Mouse (Mus musculus): ENCODE results near the gene Gosr2. TPM values are rescaled to one million over a fixed set of nuclear protein-coding genes. Genes with fewer than 3 reads are reported as not detected.
"Not testable (repeated sequence)": the region's sequence is repeated elsewhere in the genome, so short reads cannot be mapped to it uniquely, and the experiment has no call there.

The Gosr2 gene
- polyA plus RNA-seq, 1 experiment = 76.2 TPM

GRCm38 (mm10) chr11:103691036-103691435 is 6.7 kb downstream of the Gosr2 start:
- DNase-seq (ENCODE audit: low spot score) = no peak

GRCm38 (mm10) chr11:103688980-103689378 is 8.7 kb downstream of the Gosr2 start:
- DNase-seq (ENCODE audit: low spot score) = no peak

GRCm38 (mm10) chr11:103688271-103688979 is 9.3 kb downstream of the Gosr2 start:
- no peak for DNase-seq (ENCODE audit: low spot score)

- no peak for DNase-seq (ENCODE audit: low spot score)
Observed at GRCm38 (mm10) chr11:103686706-103687105, 11.0 kb downstream of the Gosr2 start.

- no peak for DNase-seq (ENCODE audit: low spot score)
Observed at GRCm38 (mm10) chr11:103685261-103685736, 12.4 kb downstream of the Gosr2 start.

GRCm38 (mm10) chr11:103683667-103684334 is 13.9 kb downstream of the Gosr2 start:
- DNase-seq (ENCODE audit: low spot score) = no peak

DNA sequence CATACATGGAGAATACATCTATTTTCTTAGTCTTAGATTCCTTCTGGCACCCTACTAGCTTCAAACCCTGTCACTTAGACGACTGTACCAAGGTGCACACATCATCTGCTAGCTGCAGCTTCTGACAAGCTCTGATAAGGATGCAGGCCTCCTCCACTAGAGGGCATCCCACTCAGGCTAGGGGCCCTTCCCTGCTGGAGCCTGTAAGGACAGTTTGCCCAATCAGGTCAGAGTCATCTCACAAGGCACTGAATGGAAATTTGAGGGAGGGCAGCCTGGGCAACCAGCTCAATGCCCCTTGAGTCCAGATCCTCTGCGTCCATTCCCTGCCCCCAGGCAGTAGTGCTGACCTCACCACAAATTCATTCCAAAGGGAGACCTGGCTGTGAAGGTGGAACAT is 20.7 kb downstream of the Gosr2 start:
- not testable (repeated sequence) for DNase-seq (ENCODE audit: low spot score)

DNA sequence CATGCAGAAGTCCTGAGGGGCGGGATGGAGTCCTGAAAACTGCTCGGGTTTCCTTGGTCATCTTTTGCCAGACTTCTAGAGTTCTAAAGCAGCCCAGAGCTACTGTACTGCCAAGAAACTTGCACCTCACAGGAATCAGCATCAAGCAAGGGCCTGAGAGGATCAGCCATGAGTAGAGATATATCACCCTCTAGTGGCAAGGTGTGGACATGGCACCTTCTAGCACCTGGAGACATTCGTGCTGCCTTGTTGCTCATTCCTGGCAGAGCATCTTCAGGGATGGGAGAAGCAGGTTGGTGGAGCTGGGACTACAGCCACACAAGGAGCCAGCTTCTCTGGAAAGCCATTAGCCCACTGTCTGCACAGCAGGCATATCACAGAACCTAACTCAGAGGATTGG is 22.1 kb downstream of the Gosr2 start:
- DNase-seq (ENCODE audit: low spot score) = no peak

DNA sequence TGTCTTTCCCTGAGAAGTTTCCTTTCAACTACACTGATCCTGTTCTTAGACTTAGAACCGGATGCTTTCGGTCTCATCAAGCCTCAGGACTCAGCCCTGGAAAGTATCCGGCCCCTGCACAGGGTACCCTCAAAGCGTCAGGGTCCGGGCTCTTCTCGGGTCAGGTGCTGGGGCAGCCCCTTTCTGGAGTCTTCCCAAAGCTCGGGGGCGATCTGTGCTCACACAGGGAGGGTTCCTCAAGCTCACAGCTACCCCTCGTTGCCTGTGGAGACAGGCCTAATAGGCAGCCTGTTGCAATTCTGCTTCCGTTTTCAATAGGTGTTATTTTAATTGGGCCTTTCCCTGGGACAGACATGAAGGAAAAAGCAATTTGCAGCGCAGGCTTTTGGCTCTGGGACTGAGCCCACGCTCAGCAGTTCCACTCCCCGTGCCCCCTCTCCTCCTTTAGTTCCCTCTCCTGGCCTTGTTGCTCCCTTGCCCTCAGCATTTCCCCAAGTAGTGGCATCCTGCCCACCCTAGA is 30.7 kb downstream of the Gosr2 start:
- DNase-seq (ENCODE audit: low spot score) = no peak

GRCm38 (mm10) chr11:103666181-103666906 is 31.4 kb downstream of the Gosr2 start:
- no peak for DNase-seq (ENCODE audit: low spot score)

DNA sequence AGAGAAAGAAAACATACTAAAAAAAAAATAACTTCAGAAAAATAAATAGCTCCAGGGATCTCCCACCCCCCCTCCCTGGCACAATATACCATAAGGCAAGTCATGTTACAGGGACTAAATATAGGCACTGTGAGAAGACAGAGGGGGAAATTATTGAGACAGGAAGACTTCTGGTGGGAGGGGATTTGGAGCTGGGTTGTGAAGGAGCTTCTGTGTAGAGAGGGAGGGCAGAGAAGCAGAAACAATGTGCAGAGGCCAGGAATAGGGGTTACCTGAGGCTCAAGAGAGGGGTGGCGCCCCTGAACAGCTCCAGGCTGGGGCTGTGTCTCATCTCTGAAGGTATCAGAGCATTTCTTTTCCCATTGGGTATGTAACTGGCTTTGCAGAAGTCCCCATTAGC is 32.0 kb downstream of the Gosr2 start:
- no peak for DNase-seq (ENCODE audit: low spot score)

DNA sequence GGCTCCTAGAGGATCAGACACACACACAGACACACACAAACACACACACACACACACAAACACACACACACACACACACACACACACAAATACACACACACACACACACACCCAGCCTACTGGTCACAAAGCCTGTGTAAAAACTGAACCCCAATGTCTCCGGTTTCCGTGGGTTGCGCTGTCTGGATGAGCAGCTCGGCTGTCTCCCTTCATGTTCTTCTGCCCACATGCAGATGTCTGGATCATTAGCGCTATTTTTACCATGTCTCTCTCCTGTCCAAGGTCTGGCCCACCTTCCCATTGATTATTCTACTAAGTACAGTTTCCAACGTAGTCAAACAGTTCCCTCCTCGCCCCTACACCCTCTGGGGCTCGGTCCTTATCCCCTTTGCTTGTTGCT is 34.6 kb downstream of the Gosr2 start:
- DNase-seq (ENCODE audit: low spot score) = no peak

DNA sequence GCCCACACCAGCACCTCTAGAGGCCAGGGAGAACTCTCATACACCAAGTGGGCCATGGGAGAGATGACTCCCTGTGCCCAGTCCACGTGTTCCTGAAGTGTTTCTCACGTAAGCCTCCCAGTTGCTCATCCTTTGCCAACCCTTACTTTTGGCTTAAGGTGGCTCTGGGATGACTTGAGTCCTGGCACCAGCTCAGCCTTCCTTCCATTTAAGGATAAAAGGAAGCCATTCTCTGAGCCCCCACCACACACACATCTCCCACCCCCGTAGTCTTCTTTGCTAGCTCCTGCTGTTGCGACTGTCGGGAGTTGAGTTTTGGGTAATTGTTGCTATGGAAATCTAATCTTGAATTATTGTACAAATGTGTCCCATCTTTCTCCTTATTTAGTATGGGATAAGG is 35.2 kb downstream of the Gosr2 start:
- DNase-seq (ENCODE audit: low spot score) = no peak

DNA sequence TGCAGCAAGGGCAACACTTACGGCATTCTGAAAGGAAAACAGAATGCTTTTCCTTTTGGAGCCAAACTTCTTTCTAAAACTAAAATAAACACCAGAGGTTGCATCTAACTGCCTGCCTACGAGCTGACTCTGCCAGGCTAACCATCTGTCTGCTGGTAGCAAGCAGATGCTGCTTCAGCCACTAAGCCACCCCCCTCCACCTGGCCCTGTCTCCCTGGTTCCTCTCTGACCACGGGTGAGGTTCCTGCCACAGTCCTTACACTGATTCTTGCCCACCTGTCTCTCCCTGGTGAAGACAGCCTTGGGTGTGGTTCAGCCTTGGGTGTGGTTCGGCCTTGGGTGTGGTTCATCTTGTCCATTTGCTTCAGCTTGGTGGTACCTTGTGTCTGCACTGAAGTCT is 35.8 kb downstream of the Gosr2 start:
- no peak for DNase-seq (ENCODE audit: low spot score)

DNA sequence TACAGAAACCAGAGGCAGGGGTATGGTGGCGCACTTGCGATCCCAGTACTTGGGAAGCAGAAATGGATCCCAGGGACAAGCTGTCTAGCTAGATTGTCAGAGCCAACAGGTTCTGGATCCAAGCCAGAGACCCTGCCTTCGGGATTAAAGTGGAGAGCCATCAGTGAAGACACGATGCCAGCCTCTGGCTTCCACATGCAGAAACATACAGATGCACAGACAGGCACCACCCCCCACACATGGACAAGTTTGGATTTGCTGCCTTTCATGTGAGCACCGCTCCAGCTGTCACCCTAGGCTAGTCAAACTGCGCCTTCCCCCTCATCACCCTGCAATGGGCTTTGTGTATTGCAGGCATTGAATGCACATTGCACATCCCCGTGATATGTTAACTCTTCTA is 39.5 kb downstream of the Gosr2 start:
- no peak for DNase-seq (ENCODE audit: low spot score)

DNA sequence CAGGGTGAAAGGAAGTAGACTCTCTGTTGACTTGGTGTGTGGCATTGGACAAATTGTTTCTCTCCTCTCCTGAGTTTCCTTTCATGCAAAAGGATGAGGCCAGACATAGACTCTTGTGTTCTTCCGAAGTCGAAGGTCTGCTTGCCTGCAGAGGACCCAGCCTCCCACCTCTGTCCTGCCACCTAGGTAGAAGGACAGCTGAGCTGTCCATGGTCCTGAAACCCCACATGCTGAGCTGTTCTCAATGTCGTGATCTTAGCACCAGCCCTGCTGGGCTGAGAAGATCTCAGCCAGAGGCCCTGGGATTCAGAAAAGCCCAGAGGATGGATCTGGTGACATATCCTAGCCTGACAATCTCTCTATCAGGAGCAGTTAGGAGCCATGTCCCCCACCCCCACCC is 41.2 kb downstream of the Gosr2 start:
- DNase-seq (ENCODE audit: low spot score) = no peak

DNA sequence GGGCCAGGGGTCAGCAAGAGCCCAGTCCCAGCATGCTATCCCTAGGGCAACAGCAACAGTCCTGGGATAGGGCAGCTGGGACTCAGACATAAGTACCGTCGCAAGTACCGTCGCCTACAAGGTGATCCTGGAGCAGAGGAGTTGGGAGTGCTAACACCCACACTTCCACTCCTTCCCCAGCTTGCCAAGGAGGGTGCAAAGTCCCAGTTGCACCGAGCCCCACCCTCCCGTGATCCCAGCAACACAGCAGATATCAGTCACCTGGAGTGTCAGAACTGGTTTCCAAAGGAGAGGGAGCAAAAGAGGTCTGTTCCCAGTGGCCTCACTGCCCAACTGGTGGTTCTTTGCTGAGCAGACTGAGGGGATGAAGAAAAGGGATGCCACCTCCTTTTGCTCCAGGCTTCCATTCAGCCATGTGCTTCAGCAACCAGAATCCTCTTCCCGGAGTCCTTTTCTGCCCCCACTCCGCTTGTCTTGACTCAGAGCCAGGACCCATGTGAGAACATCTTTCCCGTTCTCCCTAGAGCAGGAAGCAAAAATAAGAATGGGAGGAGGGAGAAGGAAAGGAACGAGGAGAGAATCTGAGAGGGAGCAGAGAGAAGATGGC is 44.2 kb downstream of the Gosr2 start:
- DNase-seq (ENCODE audit: low spot score) = no peak

- DNase-seq (ENCODE audit: low spot score) = no peak
Observed at GRCm38 (mm10) chr11:103651426-103651825, 46.3 kb downstream of the Gosr2 start.

GRCm38 (mm10) chr11:103649983-103650493 is 47.7 kb downstream of the Gosr2 start:
- DNase-seq (ENCODE audit: low spot score) = no peak

GRCm38 (mm10) chr11:103649301-103649982 is 48.3 kb downstream of the Gosr2 start, which contains the start of gene Rprml:
Gene Rprml (plus strand): TSS chr11:103649570.
- DNase-seq (ENCODE audit: low spot score) = no peak

GRCm38 (mm10) chr11:103648656-103649055 is 49.0 kb downstream of the Gosr2 start:
- DNase-seq (ENCODE audit: low spot score) = no peak
